Mouse (Mus musculus): ENCODE data around the gene Pga5. TPM values are rescaled to one million over a fixed set of nuclear protein-coding genes. Genes with fewer than 3 reads are reported as not detected.

Pga5 gene
- polyA plus RNA-seq, 1 experiment from 2014 or later = not detected

GRCm38 (mm10) chr19:10689470-10690166 lies 11.7 kb upstream of the Pga5 start:
- peak overlapping the region; percentile 98 for H3K27ac ChIP-seq (replicated peaks)
- peaks cover 42% of the 10 kb centered on the region for H3K4me1 ChIP-seq
- no peaks in the 10 kb centered on the region for H3K9me3 ChIP-seq
- H3K4me3 ChIP-seq = peak overlapping the region; percentile 86
- H3K4me2 ChIP-seq = peak overlapping the region; percentile 72
- peak overlapping the region; percentile 91 for H3K9ac ChIP-seq
- WGBS = 45% methylated on average over 5 of the region's 5 CpGs
- H3K36me3 ChIP-seq = no peaks in the 10 kb centered on the region; the same call in 1 of the 2 replicates
- ATAC-seq (ENCODE audit: extremely low read depth, insufficient number of reproducible peaks, low FRiP score, low TSS enrichment) = no peak
- 0 out of 2 replicates have a peak, but pooled peaks cover 6% of the 10 kb centered on the region for H3K27me3 ChIP-seq (replicated peaks)

GRCm38 (mm10) chr19:10688537-10689352 lies 10.9 kb upstream of the Pga5 start, which contains the start of gene Vps37c:
Gene Vps37c (plus strand): TSS chr19:10688735.
- Histone ChIP-seq H3K4me2 (peak within 1 kb of the TSS; percentile 72), H3K36me3 (no peaks in the 10 kb centered on the region; the same call in 1 of the 2 replicates), H3K4me3 (peak within 1 kb of the TSS; percentile 86), H3K27me3 (replicated peaks) (peaks cover 9% of the 10 kb centered on the region; the same call in 1 of the 2 replicates), H3K27ac (replicated peaks) (peak within 1 kb of the TSS; percentile 98), H3K9ac (peak within 1 kb of the TSS; percentile 91), H3K9me3 (no peaks in the 10 kb centered on the region), H3K4me1 (peaks cover 42% of the 10 kb centered on the region)
- under 1% methylated on average over 74 of the region's 74 CpGs for WGBS
- ATAC-seq (ENCODE audit: extremely low read depth, insufficient number of reproducible peaks, low FRiP score, low TSS enrichment) = peak; percentile 91

GRCm38 (mm10) chr19:10685727-10686126 lies 7.9 kb upstream of the Pga5 start:
- no peaks in the 10 kb centered on the region for H3K36me3 ChIP-seq
- ATAC-seq (ENCODE audit: extremely low read depth, insufficient number of reproducible peaks, low FRiP score, low TSS enrichment) = no peak
- H3K4me3 ChIP-seq = no peak overlapping the region
- no peak overlapping the region for H3K4me2 ChIP-seq
- H3K27ac ChIP-seq (replicated peaks) = no peak overlapping the region
- peaks cover 19% of the 10 kb centered on the region; the same call in 1 of the 2 replicates for H3K27me3 ChIP-seq (replicated peaks)
- 66% methylated on average over 2 of the region's 2 CpGs for WGBS
- H3K4me1 ChIP-seq = peaks cover 23% of the 10 kb centered on the region
- H3K9me3 ChIP-seq = no peaks in the 10 kb centered on the region
- no peak overlapping the region for H3K9ac ChIP-seq

- WGBS = 86% methylated on average over 9 of the region's 9 CpGs
- no peaks in the 10 kb centered on the region for H3K9me3 ChIP-seq
- no peak for ATAC-seq (ENCODE audit: extremely low read depth, insufficient number of reproducible peaks, low FRiP score, low TSS enrichment)
Measured at GRCm38 (mm10) chr19:10685081-10685480, 7.2 kb upstream of the Pga5 start.

GRCm38 (mm10) chr19:10681571-10681970 lies 3.7 kb upstream of the Pga5 start:
- peaks cover 4% of the 10 kb centered on the region for H3K4me1 ChIP-seq
- 53% methylated on average over 4 of the region's 4 CpGs for WGBS
- no peak for ATAC-seq (ENCODE audit: extremely low read depth, insufficient number of reproducible peaks, low FRiP score, low TSS enrichment)

More at GRCm38 (mm10) chr19:10685081-10685480, 7.2 kb upstream of the Pga5 start:
- Histone ChIP-seq H3K27ac (replicated peaks) (no peak overlapping the region), H3K4me3 (no peak overlapping the region), H3K27me3 (replicated peaks) (peaks cover 19% of the 10 kb centered on the region; the same call in 1 of the 2 replicates), H3K4me2 (no peak overlapping the region), H3K9ac (no peak overlapping the region), H3K36me3 (no peaks in the 10 kb centered on the region), H3K4me1 (peaks cover 17% of the 10 kb centered on the region)

GRCm38 (mm10) chr19:10678772-10679067 lies 849 bp upstream of the Pga5 start:
- Histone ChIP-seq H3K4me1 (peaks cover 4% of the 10 kb centered on the region), H3K9ac (no peak overlapping the region), H3K9me3 (no peaks in the 10 kb centered on the region), H3K4me3 (no peak overlapping the region), H3K27me3 (replicated peaks) (peaks cover 15% of the 10 kb centered on the region; the same call in 1 of the 2 replicates), H3K27ac (replicated peaks) (no peak overlapping the region), H3K36me3 (no peaks in the 10 kb centered on the region), H3K4me2 (no peak overlapping the region)
- 73% methylated on average over 1 of the region's 1 CpGs for WGBS
- ATAC-seq (ENCODE audit: extremely low read depth, insufficient number of reproducible peaks, low FRiP score, low TSS enrichment) = no peak

More at GRCm38 (mm10) chr19:10681571-10681970, 3.7 kb upstream of the Pga5 start:
- Histone ChIP-seq H3K9me3 (no peaks in the 10 kb centered on the region), H3K36me3 (no peaks in the 10 kb centered on the region), H3K27ac (replicated peaks) (no peak overlapping the region), H3K27me3 (replicated peaks) (peaks cover 19% of the 10 kb centered on the region; the same call in 1 of the 2 replicates), H3K4me2 (no peak overlapping the region), H3K9ac (no peak overlapping the region), H3K4me3 (no peak overlapping the region)

GRCm38 (mm10) chr19:10676656-10677055 lies 1.2 kb downstream of the Pga5 start:
- peaks cover 4% of the 10 kb centered on the region for H3K4me1 ChIP-seq
- WGBS = 81% methylated on average over 16 of the region's 16 CpGs
- H3K4me2 ChIP-seq = no peak overlapping the region

GRCm38 (mm10) chr19:10673275-10673674 lies 4.6 kb downstream of the Pga5 start:
- Histone ChIP-seq H3K4me2 (no peak overlapping the region), H3K4me3 (no peak overlapping the region), H3K9me3 (no peaks in the 10 kb centered on the region), H3K27ac (replicated peaks) (no peak overlapping the region), H3K9ac (no peak overlapping the region), H3K27me3 (replicated peaks) (peaks cover 7% of the 10 kb centered on the region; the same call in 1 of the 2 replicates), H3K4me1 (no peaks in the 10 kb centered on the region; the same call in 1 of the 2 replicates), H3K36me3 (no peaks in the 10 kb centered on the region)
- WGBS = 31% methylated on average over 1 of the region's 1 CpGs
- ATAC-seq (ENCODE audit: extremely low read depth, insufficient number of reproducible peaks, low FRiP score, low TSS enrichment) = no peak

More at GRCm38 (mm10) chr19:10676656-10677055, 1.2 kb downstream of the Pga5 start:
- Histone ChIP-seq H3K4me3 (no peak overlapping the region), H3K9ac (no peak overlapping the region), H3K27ac (replicated peaks) (no peak overlapping the region), H3K9me3 (no peaks in the 10 kb centered on the region), H3K36me3 (no peaks in the 10 kb centered on the region), H3K27me3 (replicated peaks) (peaks cover 9% of the 10 kb centered on the region; the same call in 1 of the 2 replicates)
- no peak for ATAC-seq (ENCODE audit: extremely low read depth, insufficient number of reproducible peaks, low FRiP score, low TSS enrichment)

GRCm38 (mm10) chr19:10671854-10672417 lies 5.9 kb downstream of the Pga5 start:
- Histone ChIP-seq H3K4me1 (no peaks in the 10 kb centered on the region), H3K9me3 (no peaks in the 10 kb centered on the region), H3K36me3 (no peaks in the 10 kb centered on the region), H3K27me3 (replicated peaks) (peaks cover 7% of the 10 kb centered on the region; the same call in 1 of the 2 replicates), H3K9ac (no peak overlapping the region), H3K27ac (replicated peaks) (no peak overlapping the region), H3K4me3 (no peak overlapping the region), H3K4me2 (no peak overlapping the region)
- ATAC-seq (ENCODE audit: extremely low read depth, insufficient number of reproducible peaks, low FRiP score, low TSS enrichment) = no peak
- 70% methylated on average over 9 of the region's 9 CpGs for WGBS

GRCm38 (mm10) chr19:10671319-10671718 lies 6.6 kb downstream of the Pga5 start:
- Histone ChIP-seq H3K4me3 (no peak overlapping the region), H3K4me1 (no peaks in the 10 kb centered on the region), H3K27me3 (replicated peaks) (peaks cover 7% of the 10 kb centered on the region; the same call in 1 of the 2 replicates), H3K9ac (no peak overlapping the region), H3K27ac (replicated peaks) (no peak overlapping the region), H3K9me3 (no peaks in the 10 kb centered on the region), H3K36me3 (no peaks in the 10 kb centered on the region), H3K4me2 (no peak overlapping the region)
- no peak for ATAC-seq (ENCODE audit: extremely low read depth, insufficient number of reproducible peaks, low FRiP score, low TSS enrichment)
- 76% methylated on average over 4 of the region's 4 CpGs for WGBS

- 10% methylated on average over 2 of the region's 2 CpGs for WGBS
- ATAC-seq (ENCODE audit: extremely low read depth, insufficient number of reproducible peaks, low FRiP score, low TSS enrichment) = no peak
- Histone ChIP-seq H3K27me3 (replicated peaks) (peaks cover 1% of the 10 kb centered on the region; the same call in 1 of the 2 replicates), H3K27ac (replicated peaks) (no peak overlapping the region), H3K4me1 (no peaks in the 10 kb centered on the region), H3K4me2 (no peak overlapping the region), H3K9me3 (no peaks in the 10 kb centered on the region), H3K4me3 (no peak overlapping the region), H3K36me3 (no peaks in the 10 kb centered on the region), H3K9ac (no peak overlapping the region)
Measured at GRCm38 (mm10) chr19:10665499-10665898, 12.4 kb downstream of the Pga5 start.
